Mouse (Mus musculus): Measurements from ENCODE around the gene Duox1. TPM values are rescaled to one million over a fixed set of nuclear protein-coding genes. Genes with fewer than 3 reads are reported as not detected.

The Duox1 gene
- polyA plus RNA-seq, 1 experiment from 2014 or later = 0.36 TPM

DNA sequence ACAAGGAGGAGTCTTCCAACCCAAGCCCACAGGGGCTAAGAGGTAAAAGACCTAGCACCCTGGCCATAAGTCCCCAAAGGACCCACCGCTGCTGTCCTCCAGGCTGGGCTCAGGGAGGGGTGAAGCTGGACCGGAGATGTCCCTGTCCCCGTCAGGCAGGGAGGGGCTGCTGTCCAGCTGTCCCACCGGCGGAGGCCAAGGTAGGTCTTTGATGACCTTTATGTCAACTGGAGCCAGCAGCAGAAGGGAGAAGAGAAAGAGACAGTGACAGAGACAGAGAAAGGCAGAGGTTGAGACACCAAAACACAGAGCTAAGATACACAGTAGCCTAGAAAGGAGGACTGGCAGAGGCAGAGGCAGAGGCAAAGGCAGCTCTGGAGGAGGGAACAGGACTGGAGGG is 39.9 kb downstream of the Duox1 start:
- no peak overlapping the region for H3K9ac ChIP-seq (replicated peaks; ENCODE audit: low read depth, low read length)
- H3K27ac ChIP-seq (ENCODE audit: low read length) = no peak overlapping the region
- no peaks in the 10 kb centered on the region for H3K9me3 ChIP-seq (ENCODE audit: control insufficient read depth, low read depth, low read length)
- no peak overlapping the region for H3K4me3 ChIP-seq (ENCODE audit: low read depth, low read length)
- H3K4me2 ChIP-seq (replicated peaks; ENCODE audit: low read depth, low read length) = no peak overlapping the region
- no peak for ATAC-seq (ENCODE audit: insufficient number of reproducible peaks, insufficient read depth, low FRiP score, low read depth)
- no peaks in the 10 kb centered on the region; the same call in 1 of the 2 replicates for H3K4me1 ChIP-seq (ENCODE audit: control insufficient read depth, insufficient read depth, low read length)
- WGBS = 87% methylated on average over 5 of the region's 5 CpGs
- H3K27me3 ChIP-seq (ENCODE audit: control insufficient read depth, insufficient read depth, low read length) = no peaks in the 10 kb centered on the region
- peaks cover 10% of the 10 kb centered on the region for H3K36me3 ChIP-seq (ENCODE audit: control insufficient read depth, insufficient read depth, low read length)

DNA sequence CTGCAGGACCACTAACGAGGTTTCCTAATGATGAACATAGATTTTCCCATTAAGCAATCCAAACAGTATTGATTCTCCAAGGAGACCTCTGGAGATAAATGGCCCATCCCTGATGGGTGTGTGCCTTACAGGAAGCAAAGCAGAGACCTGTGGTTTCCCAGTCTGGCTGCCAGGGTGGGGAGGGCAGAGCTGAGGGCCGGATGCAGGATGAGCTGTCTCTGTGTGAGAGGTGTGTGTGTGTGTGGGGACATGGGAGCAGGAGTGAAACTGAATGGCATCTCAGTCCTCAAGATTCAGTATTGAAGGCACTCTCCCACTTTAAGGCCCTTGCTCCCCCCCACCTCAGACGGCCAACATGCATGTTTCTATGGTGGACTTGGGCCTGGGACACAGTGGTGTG is 40.7 kb downstream of the Duox1 start:
- Histone ChIP-seq H3K4me1 (ENCODE audit: control insufficient read depth, insufficient read depth, low read length) (no peaks in the 10 kb centered on the region; the same call in 1 of the 2 replicates), H3K4me3 (ENCODE audit: low read depth, low read length) (no peak overlapping the region), H3K36me3 (ENCODE audit: control insufficient read depth, insufficient read depth, low read length) (peaks cover 10% of the 10 kb centered on the region), H3K27ac (ENCODE audit: low read length) (no peak overlapping the region), H3K27me3 (ENCODE audit: control insufficient read depth, insufficient read depth, low read length) (no peaks in the 10 kb centered on the region), H3K4me2 (replicated peaks; ENCODE audit: low read depth, low read length) (no peak overlapping the region), H3K9ac (replicated peaks; ENCODE audit: low read depth, low read length) (no peak overlapping the region), H3K9me3 (ENCODE audit: control insufficient read depth, low read depth, low read length) (no peaks in the 10 kb centered on the region)
- 78% methylated on average over 3 of the region's 3 CpGs for WGBS
- ATAC-seq (ENCODE audit: insufficient number of reproducible peaks, insufficient read depth, low FRiP score, low read depth) = no peak

DNA sequence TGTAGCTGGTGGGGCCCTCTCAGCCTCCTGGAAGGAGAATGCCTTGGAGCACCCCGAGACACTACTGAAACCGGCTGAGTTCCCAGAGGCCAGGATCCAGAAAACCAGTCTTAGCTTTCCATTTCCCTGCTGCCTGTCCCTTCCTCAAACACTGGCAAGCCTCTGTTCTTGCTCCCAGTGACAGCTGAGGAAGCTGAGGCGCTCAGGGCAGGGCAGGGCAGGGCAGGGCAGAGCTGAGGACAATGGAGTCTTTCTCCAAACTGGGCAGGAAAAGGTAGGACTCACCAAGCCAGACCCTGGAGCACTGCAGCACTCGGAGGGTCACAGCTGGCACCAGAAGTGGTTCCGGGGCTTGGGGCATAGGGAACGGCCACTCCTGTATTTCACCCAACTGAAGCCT is 44.8 kb downstream of the Duox1 start:
- Histone ChIP-seq H3K27me3 (ENCODE audit: control insufficient read depth, insufficient read depth, low read length) (no peaks in the 10 kb centered on the region), H3K4me2 (replicated peaks; ENCODE audit: low read depth, low read length) (no peak overlapping the region), H3K4me1 (ENCODE audit: control insufficient read depth, insufficient read depth, low read length) (no peaks in the 10 kb centered on the region), H3K36me3 (ENCODE audit: control insufficient read depth, insufficient read depth, low read length) (peaks cover 5% of the 10 kb centered on the region), H3K4me3 (ENCODE audit: low read depth, low read length) (no peak overlapping the region), H3K9me3 (ENCODE audit: control insufficient read depth, low read depth, low read length) (no peaks in the 10 kb centered on the region), H3K27ac (ENCODE audit: low read length) (no peak overlapping the region), H3K9ac (replicated peaks; ENCODE audit: low read depth, low read length) (no peak overlapping the region)
- no peak for ATAC-seq (ENCODE audit: insufficient number of reproducible peaks, insufficient read depth, low FRiP score, low read depth)
- WGBS = 76% methylated on average over 6 of the region's 6 CpGs

DNA sequence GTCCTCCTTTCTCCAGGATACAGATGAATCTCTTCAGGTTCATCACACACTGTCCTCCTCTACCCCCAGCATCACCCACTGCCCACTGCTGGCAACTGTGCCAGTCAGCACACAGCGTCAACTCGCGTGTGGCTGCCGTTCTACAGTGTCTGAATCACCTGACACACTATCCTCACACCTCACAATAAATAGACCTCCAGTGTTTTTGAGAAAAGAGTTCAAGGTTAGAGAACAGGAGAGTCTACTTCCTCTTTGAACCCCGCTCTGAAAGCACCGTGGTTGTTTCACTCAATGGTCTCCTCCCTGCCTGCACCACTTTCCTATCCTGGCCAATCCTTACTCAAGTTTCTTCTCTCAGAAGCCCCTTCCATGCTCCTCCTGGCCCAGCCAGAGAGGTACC is 45.7 kb downstream of the Duox1 start:
- H3K27ac ChIP-seq (ENCODE audit: low read length) = no peak overlapping the region
- ATAC-seq (ENCODE audit: insufficient number of reproducible peaks, insufficient read depth, low FRiP score, low read depth) = no peak
- no peak overlapping the region for H3K9ac ChIP-seq (replicated peaks; ENCODE audit: low read depth, low read length)
- no peaks in the 10 kb centered on the region for H3K27me3 ChIP-seq (ENCODE audit: control insufficient read depth, insufficient read depth, low read length)
- H3K4me2 ChIP-seq (replicated peaks; ENCODE audit: low read depth, low read length) = no peak overlapping the region
- no peaks in the 10 kb centered on the region for H3K9me3 ChIP-seq (ENCODE audit: control insufficient read depth, low read depth, low read length)
- H3K36me3 ChIP-seq (ENCODE audit: control insufficient read depth, insufficient read depth, low read length) = peaks cover 3% of the 10 kb centered on the region
- H3K4me1 ChIP-seq (ENCODE audit: control insufficient read depth, insufficient read depth, low read length) = no peaks in the 10 kb centered on the region
- 87% methylated on average over 6 of the region's 6 CpGs for WGBS
- no peak overlapping the region for H3K4me3 ChIP-seq (ENCODE audit: low read depth, low read length)

DNA sequence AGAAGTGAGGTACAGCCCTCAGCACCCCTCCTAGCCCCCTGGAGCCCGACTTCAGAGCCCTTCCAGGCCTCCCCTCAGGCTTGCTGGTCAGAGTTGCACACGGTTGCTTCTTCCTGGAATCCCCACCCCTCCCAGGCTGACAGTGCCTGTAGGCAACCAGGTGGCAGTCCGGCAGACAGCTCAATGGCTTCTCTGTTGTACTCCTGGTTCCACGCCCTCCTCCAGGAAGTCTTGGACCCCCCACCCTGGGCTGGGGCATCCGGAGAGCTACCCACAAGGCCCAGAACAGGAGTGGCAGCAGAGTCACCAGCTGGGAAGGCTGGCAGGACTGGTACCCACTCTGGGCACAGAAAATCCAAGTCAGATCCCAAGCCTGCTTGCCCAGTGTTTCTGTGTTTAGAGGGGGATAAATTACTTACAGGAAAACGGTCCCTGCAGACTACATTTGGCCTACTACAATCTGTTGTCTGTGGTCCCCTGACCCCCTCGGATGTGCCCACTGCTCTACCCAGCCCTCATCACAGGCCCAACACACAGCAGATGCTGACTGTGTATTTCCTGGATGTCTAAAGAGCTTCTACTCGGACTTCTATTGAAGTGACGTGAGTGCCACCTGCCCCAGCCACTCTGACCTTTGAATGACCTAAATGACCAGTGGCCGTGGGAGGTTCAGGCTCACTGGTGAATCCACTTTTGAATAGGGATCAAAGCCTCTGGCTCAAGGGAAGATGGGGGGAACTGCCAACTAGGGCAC is 46.6 kb downstream of the Duox1 start:
- H3K4me3 ChIP-seq (ENCODE audit: low read depth, low read length) = no peak overlapping the region
- no peak overlapping the region for H3K4me2 ChIP-seq (replicated peaks; ENCODE audit: low read depth, low read length)
- H3K4me1 ChIP-seq (ENCODE audit: control insufficient read depth, insufficient read depth, low read length) = peaks cover under 1% of the 10 kb centered on the region; the same call in 1 of the 2 replicates
- no peak for ATAC-seq (ENCODE audit: insufficient number of reproducible peaks, insufficient read depth, low FRiP score, low read depth)
- H3K27ac ChIP-seq (ENCODE audit: low read length) = no peak overlapping the region
- H3K27me3 ChIP-seq (ENCODE audit: control insufficient read depth, insufficient read depth, low read length) = no peaks in the 10 kb centered on the region
- no peak overlapping the region for H3K9ac ChIP-seq (replicated peaks; ENCODE audit: low read depth, low read length)
- H3K36me3 ChIP-seq (ENCODE audit: control insufficient read depth, insufficient read depth, low read length) = no peaks in the 10 kb centered on the region; the same call in 1 of the 2 replicates
- WGBS = 66% methylated on average over 10 of the region's 10 CpGs
- H3K9me3 ChIP-seq (ENCODE audit: control insufficient read depth, low read depth, low read length) = no peaks in the 10 kb centered on the region

DNA sequence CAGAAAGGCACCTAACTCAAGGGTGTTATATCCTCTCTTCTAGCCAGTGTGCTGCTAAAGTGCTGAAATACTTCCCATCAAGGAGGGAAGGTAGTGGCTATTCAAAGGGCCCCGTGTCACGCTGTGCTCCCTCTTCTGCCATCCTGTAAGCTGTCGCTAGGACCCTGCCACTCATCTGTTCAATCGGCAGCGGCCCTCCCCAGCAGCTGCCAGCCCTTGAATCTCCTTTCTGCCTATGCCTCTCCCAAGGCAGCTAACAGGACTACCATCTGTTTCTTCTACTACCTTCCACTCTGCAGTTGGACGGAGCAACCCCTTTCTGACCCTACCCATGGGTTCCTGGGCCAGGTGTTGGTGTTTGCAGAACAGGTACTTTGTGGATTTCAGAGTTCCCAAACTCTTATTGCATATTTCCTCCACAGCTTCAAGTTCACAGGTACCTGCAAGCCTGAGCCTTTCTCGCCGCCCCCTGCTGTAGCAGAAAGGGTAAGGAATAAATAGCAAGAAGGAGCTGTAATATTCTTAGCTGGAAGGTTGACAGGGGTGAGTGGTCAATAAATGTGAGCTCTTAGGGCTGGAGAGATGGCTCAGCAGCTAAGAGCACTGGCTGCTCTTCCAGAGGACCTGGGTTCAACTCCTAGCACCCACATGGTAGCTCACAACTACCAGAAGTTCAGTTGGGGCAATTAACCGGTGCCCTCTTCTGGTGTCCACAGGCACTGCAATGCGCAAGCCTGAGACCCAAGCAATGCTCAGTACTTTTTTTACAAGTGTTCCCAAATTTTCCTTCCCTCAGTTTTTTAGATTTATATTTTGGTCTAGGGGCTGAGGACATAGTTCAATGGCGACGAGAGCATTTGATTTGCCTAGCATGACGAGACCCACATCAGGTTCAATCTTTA is 47.4 kb downstream of the Duox1 start:
- Histone ChIP-seq H3K4me2 (replicated peaks; ENCODE audit: low read depth, low read length) (no peak overlapping the region), H3K27ac (ENCODE audit: low read length) (no peak overlapping the region), H3K36me3 (ENCODE audit: control insufficient read depth, insufficient read depth, low read length) (no peaks in the 10 kb centered on the region; the same call in 1 of the 2 replicates), H3K4me3 (ENCODE audit: low read depth, low read length) (no peak overlapping the region), H3K27me3 (ENCODE audit: control insufficient read depth, insufficient read depth, low read length) (no peaks in the 10 kb centered on the region), H3K4me1 (ENCODE audit: control insufficient read depth, insufficient read depth, low read length) (peaks cover 9% of the 10 kb centered on the region; the same call in 1 of the 2 replicates), H3K9me3 (ENCODE audit: control insufficient read depth, low read depth, low read length) (no peaks in the 10 kb centered on the region), H3K9ac (replicated peaks; ENCODE audit: low read depth, low read length) (no peak overlapping the region)
- no peak for ATAC-seq (ENCODE audit: insufficient number of reproducible peaks, insufficient read depth, low FRiP score, low read depth)
- WGBS = 89% methylated on average over 13 of the region's 13 CpGs

DNA sequence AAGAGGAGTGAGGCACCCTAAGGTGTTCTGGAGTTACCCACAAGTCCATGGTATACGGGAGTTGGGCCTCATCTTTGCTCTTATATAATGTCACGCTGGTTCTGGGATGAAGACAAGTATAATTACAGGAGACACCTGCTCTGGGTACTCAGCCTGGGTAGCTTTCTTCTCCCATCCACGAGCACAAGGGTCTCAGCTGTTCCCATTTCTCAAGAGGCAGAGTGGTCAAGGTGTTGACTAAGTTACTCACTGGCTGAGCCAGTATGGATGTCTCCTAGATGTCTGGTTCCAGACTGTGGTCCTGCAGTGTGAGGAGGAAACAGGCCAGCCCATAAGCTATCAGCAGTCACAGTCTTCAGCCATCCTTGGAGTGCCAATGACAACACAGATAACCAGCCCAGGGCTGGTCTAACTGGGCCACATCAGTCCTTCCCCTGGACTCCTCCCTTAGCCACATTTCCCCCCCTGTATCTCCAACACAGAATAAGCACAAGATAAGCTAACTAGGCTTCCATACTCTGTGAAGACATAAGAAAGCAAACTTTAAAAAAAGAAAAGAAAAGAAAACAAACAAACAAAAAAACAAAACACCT is 49.0 kb downstream of the Duox1 start:
- no peak overlapping the region for H3K27ac ChIP-seq (ENCODE audit: low read length)
- no peaks in the 10 kb centered on the region for H3K27me3 ChIP-seq (ENCODE audit: control insufficient read depth, insufficient read depth, low read length)
- H3K9ac ChIP-seq (replicated peaks; ENCODE audit: low read depth, low read length) = no peak overlapping the region
- no peak for ATAC-seq (ENCODE audit: insufficient number of reproducible peaks, insufficient read depth, low FRiP score, low read depth)
- WGBS = 89% methylated on average over 3 of the region's 3 CpGs
- no peak overlapping the region for H3K4me2 ChIP-seq (replicated peaks; ENCODE audit: low read depth, low read length)
- H3K4me3 ChIP-seq (ENCODE audit: low read depth, low read length) = no peak overlapping the region
- H3K36me3 ChIP-seq (ENCODE audit: control insufficient read depth, insufficient read depth, low read length) = no peaks in the 10 kb centered on the region
- peaks cover 9% of the 10 kb centered on the region; the same call in 1 of the 2 replicates for H3K4me1 ChIP-seq (ENCODE audit: control insufficient read depth, insufficient read depth, low read length)
- no peaks in the 10 kb centered on the region for H3K9me3 ChIP-seq (ENCODE audit: control insufficient read depth, low read depth, low read length)

DNA sequence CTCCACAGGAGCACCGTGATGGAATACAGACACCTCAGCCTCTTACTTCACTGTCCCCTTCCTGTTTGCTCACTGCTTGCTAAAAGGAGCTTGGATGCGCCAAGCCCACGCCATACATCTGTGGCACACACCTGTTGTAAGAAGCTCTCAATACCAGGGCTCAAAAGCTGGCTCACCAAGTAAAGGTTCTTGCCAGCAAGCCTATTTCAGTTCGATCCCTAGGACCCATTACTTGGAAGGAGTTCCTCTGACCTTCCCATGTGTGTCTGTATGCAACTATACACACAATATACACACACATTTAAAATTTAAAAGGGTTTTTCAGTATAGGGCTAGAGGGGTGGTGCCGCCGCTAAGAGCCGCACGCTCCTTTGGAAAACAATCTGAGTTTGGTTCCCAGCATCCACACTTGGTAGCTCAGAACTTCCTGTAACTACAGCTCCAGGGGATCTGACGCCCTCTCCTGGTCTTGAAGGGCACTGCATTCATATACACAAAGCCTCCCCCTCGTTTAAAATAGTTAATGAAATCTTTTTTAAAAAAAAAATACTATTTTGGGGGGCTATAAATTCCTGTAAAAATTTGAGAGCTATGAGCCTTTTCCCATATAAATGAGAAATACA is 49.9 kb downstream of the Duox1 start:
- Histone ChIP-seq H3K4me1 (ENCODE audit: control insufficient read depth, insufficient read depth, low read length) (peaks cover 9% of the 10 kb centered on the region; the same call in 1 of the 2 replicates), H3K9ac (replicated peaks; ENCODE audit: low read depth, low read length) (no peak overlapping the region), H3K36me3 (ENCODE audit: control insufficient read depth, insufficient read depth, low read length) (no peaks in the 10 kb centered on the region), H3K27ac (ENCODE audit: low read length) (no peak overlapping the region), H3K4me3 (ENCODE audit: low read depth, low read length) (no peak overlapping the region), H3K27me3 (ENCODE audit: control insufficient read depth, insufficient read depth, low read length) (no peaks in the 10 kb centered on the region), H3K4me2 (replicated peaks; ENCODE audit: low read depth, low read length) (no peak overlapping the region), H3K9me3 (ENCODE audit: control insufficient read depth, low read depth, low read length) (no peaks in the 10 kb centered on the region)
- 85% methylated on average over 10 of the region's 10 CpGs for WGBS
- no peak for ATAC-seq (ENCODE audit: insufficient number of reproducible peaks, insufficient read depth, low FRiP score, low read depth)

Measured in stomach, embryonic 14.5 days (tissue).